Mouse (Mus musculus): ENCODE results near the gene Tcf7l2. TPM values are rescaled to one million over a fixed set of nuclear protein-coding genes. Genes with fewer than 3 reads are reported as not detected.

Gene Tcf7l2
- total and polyA plus RNA-seq, 3 experiments, result not detected

GRCm38 (mm10) chr19:55931642-55932041, 190.0 kb downstream of the Tcf7l2 start:
- H3K4me1 ChIP-seq (ENCODE audit: control insufficient read depth in 1 of 2, insufficient read depth in 2 of 2), result no peaks in the 10 kb centered on the region
- no peak overlapping the region for H3K9ac ChIP-seq (ENCODE audit: insufficient read depth, low read depth)
- H3K27ac ChIP-seq (ENCODE audit: insufficient read depth, low read depth), result no peak overlapping the region
- H3K27me3 ChIP-seq (replicated peaks), result peaks cover 59% of the 10 kb centered on the region
- no peak for DNase-seq (ENCODE audit: extremely low read depth)
- H3K36me3 ChIP-seq (replicated peaks in 1 of 2; ENCODE audit: control insufficient read depth in 1 of 2, insufficient read depth in 1 of 2, low read length in 1 of 2), result no peaks in the 10 kb centered on the region
- TF ChIP-seq KAT2A (IDR thresholded peaks at IDR 0.05; ENCODE audit: insufficient replicate concordance, low read length) (no peak), CHD1 (IDR thresholded peaks at IDR 0.05; ENCODE audit: low read depth, low read length) (no peak), POLR2AphosphoS2 (IDR thresholded peaks at IDR 0.05; ENCODE audit: low read depth, low read length) (no peak), CTCF (conservative IDR thresholded peaks at IDR 0.05 in 1 of 2, IDR thresholded peaks at IDR 0.05 in 1 of 2; ENCODE audit: low read depth in 2 of 2, low read length in 2 of 2) (no peak), USF1 (IDR thresholded peaks at IDR 0.05; ENCODE audit: low read depth, low read length) (no peak), SMC3 (IDR thresholded peaks at IDR 0.05; ENCODE audit: low read depth, low read length) (no peak), HCFC1 (IDR thresholded peaks at IDR 0.05; ENCODE audit: low read depth, low read length) (no peak), SIN3A (IDR thresholded peaks at IDR 0.05; ENCODE audit: low read length) (no peak), ETS1 (conservative IDR thresholded peaks at IDR 0.05; ENCODE audit: low read depth, low read length) (no peak)
- peaks cover 3% of the 10 kb centered on the region for H3K9me3 ChIP-seq (replicated peaks; ENCODE audit: low read length)
- in situ Hi-C loops (cut with MboI; ENCODE audit: low pct_ligation_motif_present, low pct_unique_long_range_greater_than_20kb, low sequenced_read_pairs) (no loop called here), dilution Hi-C loops (cut with MboI; ENCODE audit: extremely low pct_ligation_motif_present, extremely low pct_unique_long_range_greater_than_20kb, low sequenced_read_pairs) (no loop called here)
- H3K79me2 ChIP-seq (replicated peaks; ENCODE audit: control insufficient read depth, extremely low read depth, insufficient read depth, poor library complexity, severe bottlenecking), result no peaks in the 10 kb centered on the region
- no peak overlapping the region for H3K4me3 ChIP-seq (replicated peaks in 1 of 3; ENCODE audit: low read depth in 2 of 3, low read length in 2 of 3, poor library complexity in 1 of 3)
- H3K4me2 ChIP-seq (ENCODE audit: insufficient read depth, low read depth, poor library complexity, severe bottlenecking), result no peak overlapping the region

GRCm38 (mm10) chr19:55933947-55934729, 192.5 kb downstream of the Tcf7l2 start:
- in situ Hi-C loops (cut with MboI; ENCODE audit: low pct_ligation_motif_present, low pct_unique_long_range_greater_than_20kb, low sequenced_read_pairs), result no loop called here
- no peak for DNase-seq (ENCODE audit: extremely low read depth)
- Histone ChIP-seq H3K27ac (ENCODE audit: insufficient read depth, low read depth) (no peak overlapping the region), H3K36me3 (replicated peaks in 1 of 2; ENCODE audit: control insufficient read depth in 1 of 2, insufficient read depth in 1 of 2, low read length in 1 of 2) (no peaks in the 10 kb centered on the region), H3K9ac (ENCODE audit: insufficient read depth, low read depth) (no peak overlapping the region), H3K27me3 (replicated peaks) (peaks cover 52% of the 10 kb centered on the region), H3K9me3 (replicated peaks; ENCODE audit: low read length) (peaks cover 3% of the 10 kb centered on the region), H3K4me2 (ENCODE audit: insufficient read depth, low read depth, poor library complexity, severe bottlenecking) (no peak overlapping the region), H3K4me1 (ENCODE audit: control insufficient read depth in 1 of 2, insufficient read depth in 2 of 2) (no peaks in the 10 kb centered on the region), H3K4me3 (replicated peaks in 1 of 3; ENCODE audit: low read depth in 2 of 3, low read length in 2 of 3, poor library complexity in 1 of 3) (no peak overlapping the region), H3K79me2 (replicated peaks; ENCODE audit: control insufficient read depth, extremely low read depth, insufficient read depth, poor library complexity, severe bottlenecking) (no peaks in the 10 kb centered on the region)
- TF ChIP-seq IRF4 (IDR thresholded peaks at IDR 0.05; ENCODE audit: low read depth, low read length), result no peak
- TF ChIP-seq MAFK (IDR thresholded peaks at IDR 0.05; ENCODE audit: insufficient replicate concordance, low read length), result no peak
- no peak for TF ChIP-seq ZKSCAN1 (IDR thresholded peaks at IDR 0.05; ENCODE audit: borderline replicate concordance, low read depth, low read length)
- TF ChIP-seq KAT2A (IDR thresholded peaks at IDR 0.05; ENCODE audit: insufficient replicate concordance, low read length), result no peak
- no peak for TF ChIP-seq CHD2 (IDR thresholded peaks at IDR 0.05; ENCODE audit: low read length)
- no peak for TF ChIP-seq MEF2A (IDR thresholded peaks at IDR 0.05; ENCODE audit: borderline replicate concordance, low read depth, low read length)
- no peak for TF ChIP-seq RCOR1 (conservative IDR thresholded peaks at IDR 0.05; ENCODE audit: low read depth, low read length)
- TF ChIP-seq ZC3H11A (IDR thresholded peaks at IDR 0.05; ENCODE audit: low read depth, low read length), result no peak
- TF ChIP-seq USF2 (conservative IDR thresholded peaks at IDR 0.05; ENCODE audit: low read depth, low read length), result no peak
- no peak for TF ChIP-seq JUN (IDR thresholded peaks at IDR 0.05; ENCODE audit: insufficient read depth, low read depth, low read length)
- no peak for TF ChIP-seq EP300 (IDR thresholded peaks at IDR 0.05; ENCODE audit: low read length)
- no peak for TF ChIP-seq TCF12 (IDR thresholded peaks at IDR 0.05; ENCODE audit: low read depth, low read length)
- TF ChIP-seq ELF1 (IDR thresholded peaks at IDR 0.05; ENCODE audit: low read depth, low read length), result no peak
- TF ChIP-seq MYC (IDR thresholded peaks at IDR 0.05; ENCODE audit: low read depth, low read length), result no peak
- TF ChIP-seq MAZ (IDR thresholded peaks at IDR 0.05; ENCODE audit: low read depth, low read length), result no peak
- TF ChIP-seq GABPA (IDR thresholded peaks at IDR 0.05; ENCODE audit: insufficient replicate concordance, low read depth, low read length), result no peak
- TF ChIP-seq CTCF (conservative IDR thresholded peaks at IDR 0.05 in 1 of 2, IDR thresholded peaks at IDR 0.05 in 1 of 2; ENCODE audit: low read depth in 2 of 2, low read length in 2 of 2), result no peak
- dilution Hi-C loops (cut with MboI; ENCODE audit: extremely low pct_ligation_motif_present, extremely low pct_unique_long_range_greater_than_20kb, low sequenced_read_pairs), result no loop called here

Measured in CH12.LX (cell line).